Mouse (Mus musculus) olfactory bulb, adult 2 months (tissue): Measurements from ENCODE around the gene Nup93.

Experiments
- CTCF ChIP-seq: fragments of 200-500 bp; IDR thresholded peaks from 2 replicates; pipeline ENCODE4 v1.5.1; 2012; ENCODE audit warnings: low read depth, mild to moderate bottlenecking, low read length, moderate library complexity; ENCODE audit not compliant: insufficient read depth
- POLR2A ChIP-seq: fragments of 200-500 bp; IDR thresholded peaks from 2 replicates; pipeline ENCODE4 v1.6.1; 2012; ENCODE audit warnings: mild to moderate bottlenecking, low read depth, low read length, moderate library complexity; ENCODE audit not compliant: insufficient read depth

GRCm38 (mm10) chr8:94240240-94240751, 25.9 kb downstream of the Nup93 start:
- TF ChIP-seq POLR2A (no peak), CTCF (no peak)
